Mouse (Mus musculus): ENCODE data around the gene Clmn.
"Not testable (repeated sequence)": the region's sequence is repeated elsewhere in the genome, so short reads cannot be mapped to it uniquely, and the experiment has no call there.

Clmn gene

DNA sequence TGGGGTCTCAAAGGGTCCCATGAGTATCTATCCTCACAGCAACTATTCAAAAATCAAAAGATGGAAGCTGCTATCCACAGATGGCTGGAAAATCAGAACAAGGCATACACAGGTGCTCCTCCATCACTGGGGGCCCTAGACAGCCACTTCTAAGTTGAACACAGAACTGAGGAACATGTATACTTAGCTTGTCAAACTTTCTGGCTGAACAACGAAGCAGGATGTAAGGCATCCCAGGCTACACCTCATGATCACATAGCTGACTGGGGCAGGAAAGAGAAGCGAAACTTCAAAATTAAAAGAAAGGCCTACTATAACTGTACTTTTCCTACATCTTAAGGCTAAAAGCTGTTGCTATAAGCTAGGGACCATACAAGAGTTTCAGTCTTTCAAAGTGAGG is 115.9 kb downstream of the Clmn start:
- DNase-seq: no peak

DNA sequence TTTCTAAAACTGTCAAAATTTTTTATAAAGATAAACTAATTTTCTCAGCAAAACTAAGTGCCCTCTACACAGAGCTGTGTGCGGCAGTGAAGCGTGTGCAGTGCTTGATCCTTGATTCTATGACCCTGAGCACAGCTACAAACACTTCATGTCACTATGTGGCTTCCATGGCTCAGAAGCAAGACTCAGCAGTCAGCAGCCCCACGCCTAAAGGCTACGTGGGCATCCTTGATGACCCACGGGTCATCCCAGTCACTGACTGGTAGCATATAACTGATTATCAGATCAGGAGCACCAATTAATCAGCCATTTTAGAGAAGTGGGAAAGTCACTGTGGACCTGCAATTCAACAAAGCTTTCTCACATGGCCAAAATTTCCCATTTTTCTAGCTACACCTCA is 117.6 kb downstream of the Clmn start:
- DNase-seq: no peak

DNA sequence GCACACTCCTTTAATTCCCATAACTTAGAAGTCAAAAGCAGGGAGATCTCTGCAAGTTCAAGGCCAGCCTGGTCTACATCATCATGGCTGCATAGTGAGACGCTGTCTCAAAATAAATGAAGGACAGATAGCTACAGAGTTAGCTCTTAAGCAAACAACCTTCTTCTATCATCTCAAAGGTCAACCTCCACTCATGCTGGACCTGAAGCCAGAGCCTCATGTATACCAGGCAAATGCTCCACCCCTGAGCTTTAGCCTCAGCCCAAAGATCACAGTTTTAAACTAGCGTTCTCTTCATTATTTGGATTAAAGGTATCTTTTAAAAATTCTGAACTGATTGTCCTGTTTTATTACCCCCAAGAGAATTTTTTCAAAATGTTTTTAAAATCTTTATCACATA is 118.3 kb downstream of the Clmn start:
- DNase-seq: no peak

DNA sequence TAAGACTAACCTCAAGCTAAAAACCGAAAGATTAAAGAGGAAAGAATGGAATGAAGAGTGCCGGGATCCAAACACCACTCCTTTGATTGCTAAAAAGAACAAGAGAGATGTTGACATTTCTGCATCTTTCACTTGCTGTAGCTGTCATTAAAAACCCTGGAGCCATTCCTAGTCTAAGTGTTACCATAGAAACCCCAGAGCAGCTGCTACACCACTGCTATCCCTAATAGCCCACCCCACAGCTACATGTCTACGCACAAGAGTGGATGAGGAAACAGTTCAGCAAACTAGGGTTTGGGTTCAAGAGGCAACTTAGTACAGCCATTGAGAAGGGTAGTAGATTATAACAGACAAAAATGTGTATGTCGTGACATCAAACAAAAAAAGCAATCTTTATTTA is 121.2 kb downstream of the Clmn start:
- no peak for DNase-seq

DNA sequence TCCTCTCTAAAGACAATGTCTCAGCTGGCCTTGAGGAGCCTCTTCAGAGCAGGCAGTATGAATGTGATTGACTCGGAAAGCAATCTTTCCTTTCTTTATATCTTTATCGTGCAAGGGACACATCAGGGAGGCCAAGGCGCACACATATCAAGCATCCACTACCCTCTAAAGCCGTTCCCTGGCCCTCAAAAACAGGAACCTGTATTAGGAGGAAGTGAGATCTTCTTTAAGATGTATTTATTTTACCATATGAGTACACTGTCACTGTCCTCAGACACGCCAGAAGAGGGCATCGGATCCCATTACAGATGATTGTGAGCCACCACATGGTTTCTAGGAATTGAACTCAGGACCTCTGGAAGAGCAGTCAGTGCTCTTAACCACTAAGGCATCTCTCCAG is 122.6 kb downstream of the Clmn start:
- no peak for DNase-seq

DNA sequence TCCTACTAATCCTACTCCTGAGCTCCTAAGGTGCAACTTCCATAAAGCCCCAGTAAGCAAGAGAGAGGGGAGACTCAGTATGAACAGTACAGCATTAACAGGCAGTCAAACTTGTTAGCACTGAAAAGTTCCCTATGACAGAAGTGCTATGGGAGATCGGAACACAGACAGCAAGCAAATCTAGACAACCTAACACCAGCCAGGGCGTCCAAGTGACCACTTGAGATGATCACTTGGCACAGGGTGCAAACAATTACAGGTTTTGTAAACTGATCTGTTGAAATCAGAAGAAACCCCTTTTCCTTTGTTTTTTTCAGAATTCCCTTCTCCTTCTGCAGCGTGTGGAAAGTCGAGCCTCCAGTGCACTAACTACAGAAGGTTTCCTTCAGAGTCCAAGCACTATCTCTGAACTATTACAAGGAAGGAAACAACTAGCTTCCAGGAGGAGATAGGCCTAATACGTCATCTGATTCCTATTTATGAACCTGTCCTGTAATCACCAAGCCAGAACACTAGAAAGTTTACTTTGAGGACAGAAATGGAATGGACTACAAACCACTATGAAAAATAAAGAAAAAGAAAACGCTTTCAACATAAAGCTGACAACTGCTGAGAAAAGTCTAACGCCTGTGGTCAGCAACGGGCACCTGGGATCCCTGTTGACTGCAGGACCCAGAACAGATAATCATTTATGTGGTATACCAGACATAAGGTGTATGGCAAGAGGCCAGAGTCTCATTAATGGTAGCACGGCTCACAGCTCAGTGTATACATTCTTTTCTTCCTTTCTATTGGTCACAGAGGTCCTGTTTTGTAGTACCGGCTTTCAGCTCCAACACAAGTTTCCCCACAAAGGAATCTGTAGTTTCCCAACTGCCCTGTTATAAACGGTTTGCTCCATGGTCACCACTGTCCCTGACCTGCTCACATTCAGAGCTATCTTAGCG is 123.8 kb downstream of the Clmn start:
- DNase-seq: no peak

DNA sequence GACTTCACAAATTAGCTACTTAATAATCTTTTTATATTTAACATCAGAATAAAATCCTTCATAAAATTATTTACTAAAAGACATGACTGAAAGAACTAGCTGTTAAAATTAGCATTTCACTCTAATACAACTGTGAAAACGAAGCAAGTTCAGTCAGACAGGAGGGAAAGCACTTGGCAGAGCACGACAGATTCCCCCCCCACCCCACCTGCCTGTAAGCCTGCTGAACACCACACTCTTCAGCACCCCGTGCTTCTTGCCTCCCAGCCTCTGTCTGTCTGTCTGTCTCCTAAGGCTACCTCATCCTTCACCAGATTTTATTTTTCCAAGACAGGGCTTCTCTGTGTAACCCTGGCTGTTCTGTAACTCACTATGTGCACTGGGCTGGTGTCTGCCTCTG is 125.9 kb downstream of the Clmn start:
- no peak for DNase-seq

DNA sequence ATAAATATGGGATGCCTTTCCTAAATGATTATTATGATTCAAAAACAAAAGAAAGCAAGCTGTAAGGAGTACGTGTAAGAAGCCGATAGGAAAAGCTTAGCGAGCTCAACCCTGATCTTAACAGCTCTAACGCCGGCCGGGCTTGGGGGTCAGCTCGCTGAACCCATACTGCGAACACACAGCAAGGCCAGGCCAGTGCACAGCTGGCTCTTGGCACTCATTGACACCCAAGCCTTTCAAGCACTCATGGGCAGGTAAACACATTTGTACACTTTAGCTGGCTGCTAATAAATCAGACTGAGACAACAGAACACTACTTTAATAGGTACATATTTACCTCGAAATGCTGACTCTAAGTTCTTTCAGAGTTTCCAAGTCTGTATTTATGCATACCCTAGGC is 126.4 kb downstream of the Clmn start:
- no peak for DNase-seq

DNA sequence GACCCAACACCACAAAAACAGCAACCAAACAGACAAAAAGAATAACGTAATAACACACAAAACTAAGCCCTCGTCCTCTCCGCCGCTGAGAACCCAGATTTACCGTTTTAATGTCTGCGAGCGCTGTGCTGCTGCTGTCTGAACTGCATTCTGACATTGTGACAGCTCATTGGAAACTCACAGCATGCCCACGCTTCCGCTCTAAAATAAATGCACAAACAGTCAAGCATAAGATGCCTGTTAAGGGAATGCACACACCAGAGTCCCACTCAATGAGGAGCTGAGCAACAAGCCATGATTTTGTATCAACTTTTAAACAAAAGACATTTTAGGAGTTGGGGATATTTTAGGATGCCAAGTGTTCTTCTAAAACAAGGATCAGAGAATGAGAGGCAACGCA is 127.2 kb downstream of the Clmn start:
- DNase-seq: no peak

DNA sequence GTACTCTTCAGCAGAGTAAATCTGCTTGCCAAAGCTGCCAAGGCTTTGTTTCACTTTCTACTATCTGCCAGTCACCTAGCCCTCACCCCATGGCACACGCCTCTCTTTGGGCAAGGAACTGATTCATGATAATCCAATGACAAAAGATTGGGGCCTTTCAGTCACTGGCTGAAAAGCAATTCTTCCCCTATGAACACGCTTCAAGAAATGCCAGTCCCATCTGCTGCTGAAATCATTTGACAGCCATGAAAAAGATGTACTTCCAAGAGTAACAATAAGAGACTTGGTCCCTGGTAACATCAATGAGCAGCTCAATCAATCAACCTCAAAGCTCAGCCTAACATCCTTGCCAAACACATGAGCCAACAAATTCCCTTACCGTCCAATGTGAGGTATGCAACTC is 128.9 kb downstream of the Clmn start:
- DNase-seq: no peak

DNA sequence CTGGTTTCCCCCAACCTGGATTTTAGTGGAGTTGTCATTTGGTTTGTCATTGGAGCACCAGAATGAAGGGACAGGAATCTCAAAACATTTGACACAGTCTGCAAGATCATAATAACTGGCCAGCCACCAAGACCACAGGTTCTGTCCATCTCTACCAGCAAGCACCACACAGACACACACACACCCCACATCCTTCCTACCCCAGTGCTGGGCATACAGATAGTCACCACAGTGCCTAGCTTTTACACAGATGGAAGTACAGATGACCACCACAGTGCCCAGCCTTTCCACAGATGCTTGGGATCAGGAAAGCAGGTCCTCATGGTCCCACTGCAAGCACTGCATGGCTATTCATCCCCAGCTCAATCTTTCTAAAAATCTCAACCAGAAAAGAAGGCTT is 131.7 kb downstream of the Clmn start:
- DNase-seq: no peak

DNA sequence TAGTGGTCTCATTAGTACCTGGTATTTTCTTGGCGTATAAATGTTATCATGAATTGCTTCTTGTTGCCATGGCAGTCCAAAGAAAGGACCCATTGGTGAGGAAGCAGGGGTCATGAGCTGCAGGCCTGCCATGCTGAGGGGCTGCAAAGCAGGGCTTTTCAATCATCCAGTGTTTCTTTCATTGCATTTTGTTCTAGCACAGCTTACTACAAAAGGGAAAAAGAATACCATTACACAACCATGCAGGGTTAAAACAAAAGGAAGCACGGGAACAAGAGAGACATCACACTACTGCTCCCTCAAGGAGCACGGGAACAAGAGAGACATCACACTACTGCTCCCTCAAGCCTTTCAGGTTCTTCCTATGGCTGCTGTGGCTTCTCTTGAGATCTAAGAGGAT is 133.1 kb downstream of the Clmn start:
- no peak for DNase-seq

DNA sequence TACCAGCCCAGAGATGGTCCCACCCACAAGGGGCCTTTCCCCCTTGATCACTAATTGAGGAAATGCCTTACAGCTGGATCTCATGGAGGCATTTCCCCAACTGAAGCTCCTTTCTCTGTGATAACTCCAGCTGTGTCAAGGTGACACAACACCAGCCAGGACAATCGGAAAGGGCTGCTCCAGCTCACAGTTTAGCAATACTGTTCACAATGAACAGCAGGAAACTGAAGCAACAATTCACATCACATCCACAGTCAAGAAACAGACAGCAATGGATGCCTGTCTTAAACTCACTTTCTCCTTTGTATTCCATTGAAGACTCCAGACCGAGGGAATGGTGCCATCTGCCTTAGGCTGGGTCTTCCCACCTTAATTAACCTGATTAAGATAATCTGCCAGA is 138.4 kb downstream of the Clmn start:
- not testable (repeated sequence) for DNase-seq

DNA sequence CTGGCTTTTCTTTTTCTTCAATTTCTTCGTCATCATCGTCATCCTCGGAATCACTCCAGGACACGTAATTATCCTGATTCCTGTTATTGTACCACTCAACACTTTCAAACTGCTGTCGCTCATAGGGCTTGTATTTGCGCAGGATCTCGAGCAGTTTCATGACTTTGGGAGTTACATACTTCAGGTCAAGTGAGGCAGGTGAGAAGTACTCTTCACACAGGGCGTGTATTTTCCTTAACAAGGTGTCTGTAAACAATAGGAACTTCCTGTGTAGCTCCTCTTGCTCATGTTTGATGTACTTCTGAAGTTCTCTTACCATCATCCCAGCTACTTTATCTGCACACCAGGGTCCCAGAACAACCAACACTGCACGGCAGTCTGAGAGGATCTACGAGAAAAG is 142.8 kb downstream of the Clmn start:
- DNase-seq: no peak

DNA sequence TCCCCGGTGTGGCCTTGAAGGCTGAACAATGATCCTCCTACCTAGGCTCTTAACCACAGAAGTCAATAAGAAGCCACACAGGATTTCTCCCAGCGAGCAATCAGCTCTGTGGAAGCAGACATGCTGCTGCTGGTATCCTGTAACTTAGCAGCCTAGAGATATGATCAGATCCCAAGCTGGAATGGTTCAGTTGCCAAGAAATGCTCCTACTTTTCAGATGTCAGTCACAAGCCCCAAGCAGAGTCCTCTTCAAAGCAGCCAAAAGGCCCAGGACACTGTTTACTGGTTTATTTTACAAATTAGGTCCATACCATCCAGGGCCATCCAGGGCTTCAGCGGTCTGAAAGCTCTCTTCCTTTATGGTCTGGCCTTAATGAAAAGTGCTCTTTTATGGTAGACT is 143.9 kb downstream of the Clmn start:
- no peak for DNase-seq

DNA sequence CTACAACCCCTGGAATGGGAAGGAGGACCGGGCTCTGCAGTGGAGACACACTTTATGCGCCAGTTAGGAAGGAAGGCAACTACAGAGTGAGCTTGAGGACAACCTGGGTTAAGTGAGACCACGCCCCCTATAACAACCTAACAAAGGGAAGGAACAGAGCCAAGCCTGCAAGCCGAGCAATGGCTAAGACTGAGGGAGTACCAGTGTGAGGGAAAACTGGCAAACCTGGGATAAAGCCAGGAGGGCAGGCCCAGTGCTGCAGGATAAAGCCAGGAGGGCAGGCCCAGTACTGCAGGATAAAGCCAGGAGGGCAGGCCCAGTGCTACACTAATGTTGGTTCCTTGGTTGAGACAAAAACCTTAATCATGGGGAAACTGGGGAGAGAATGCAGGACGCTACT is 145.9 kb downstream of the Clmn start:
- no peak for DNase-seq

DNA sequence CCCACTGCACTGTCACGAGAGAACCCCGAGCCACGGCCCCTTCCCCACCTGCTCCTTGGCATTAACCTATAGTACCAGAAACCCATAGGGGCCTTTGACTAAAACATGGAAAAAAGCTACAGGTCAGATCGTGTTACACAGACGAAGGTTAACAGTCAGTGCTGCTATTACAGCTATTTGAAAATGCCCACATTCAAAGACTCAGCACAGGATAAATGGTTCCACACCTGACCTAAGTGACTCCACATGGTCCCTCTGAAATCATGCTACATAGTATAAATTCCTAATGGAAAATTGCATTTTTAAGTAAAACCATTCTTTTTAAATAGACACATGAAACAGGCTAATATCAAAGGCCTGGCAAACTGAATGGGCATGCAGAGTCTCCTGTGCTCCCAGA is 148.5 kb downstream of the Clmn start:
- DNase-seq: no peak

DNA sequence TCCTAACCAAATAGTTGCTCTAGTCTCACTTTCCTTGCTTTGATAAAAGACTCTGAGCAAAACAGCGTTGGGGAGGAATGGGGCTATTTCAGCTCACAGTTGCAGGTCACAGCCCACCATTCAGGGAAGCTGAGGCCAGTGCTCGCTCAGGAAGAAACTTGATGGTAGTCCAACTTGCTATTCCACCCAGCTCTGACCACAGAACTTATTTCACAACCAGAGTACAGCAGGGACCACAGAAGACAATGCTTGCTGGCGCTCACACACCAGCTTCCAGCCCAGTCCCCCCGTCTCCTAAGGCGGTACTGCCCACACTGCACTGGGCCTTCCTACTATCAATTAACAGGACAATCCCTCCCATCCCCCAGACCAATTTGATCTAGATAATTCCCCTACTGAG is 149.4 kb downstream of the Clmn start:
- no peak for DNase-seq

All from right cerebral cortex, postnatal 4 days (tissue).